Mouse (Mus musculus) left cerebral cortex, postnatal 14 days (tissue): Measurements from ENCODE around the gene Rhob. TPM values are rescaled to one million over a fixed set of nuclear protein-coding genes. Genes with fewer than 3 reads are reported as not detected.
"Not testable (repeated sequence)": the region's sequence is repeated elsewhere in the genome, so short reads cannot be mapped to it uniquely, and the experiment has no call there.

ENCODE experiments used
- DNase-seq, 2 experiments: peaks; one replicate each; pipeline ENCODE4 v3.0.0; 2021 to 2022; ENCODE audit warnings: low spot score in 2 of 2, mixed read lengths in 1 of 2
- intact Hi-C: fragments of 180-260 bp; cut with DNase I; formaldehyde crosslinking; loops from one replicate; pipeline ENCODE4 v1.15.1; 2025
- total RNA-seq, 2 experiments: library from RNA; stranded (reverse); gene quantifications; 2 replicates each; pipeline ENCODE4 v1.2.3; 2021

Rhob gene
- total RNA-seq, 2 experiments from 2014 or later: 287 to 352 TPM

- intact Hi-C loops: no loop called here
- no peak for DNase-seq
These were observed 11.2 kb downstream of the Rhob start for GRCm38 (mm10) chr12:8488652-8488980.

- DNase-seq: no peak
- intact Hi-C loops: no loop called here
These were observed 11.7 kb downstream of the Rhob start for GRCm38 (mm10) chr12:8487959-8488651.

- DNase-seq: no peak
These were observed 12.5 kb downstream of the Rhob start for GRCm38 (mm10) chr12:8487281-8487680.

GRCm38 (mm10) chr12:8485247-8485646 lies 14.6 kb downstream of the Rhob start:
- no peak for DNase-seq
- intact Hi-C loops: no loop called here

More at GRCm38 (mm10) chr12:8487281-8487680, 12.5 kb downstream of the Rhob start:
- intact Hi-C loops: no loop called here

DNA sequence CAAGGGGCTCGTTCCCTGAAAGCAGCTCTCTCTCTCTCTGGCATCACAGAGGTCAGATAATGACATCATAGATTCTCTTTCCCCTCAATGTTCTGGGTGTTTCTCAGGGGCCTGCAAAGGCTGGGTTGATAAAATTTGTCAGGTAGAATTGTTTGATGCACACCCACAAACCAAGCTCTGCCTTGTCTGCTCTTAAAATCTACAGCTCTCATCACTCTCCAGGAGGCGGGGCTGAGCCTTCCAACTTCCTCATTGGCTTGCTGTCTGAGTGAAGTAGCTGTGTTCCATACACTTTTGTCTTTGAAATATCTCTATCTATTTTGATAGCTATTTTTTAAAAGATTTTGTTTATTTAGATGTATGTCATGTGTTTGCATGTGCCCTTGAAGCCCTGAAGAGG lies 17.6 kb downstream of the Rhob start:
- no peak for DNase-seq
- intact Hi-C loops: no loop called here

DNA sequence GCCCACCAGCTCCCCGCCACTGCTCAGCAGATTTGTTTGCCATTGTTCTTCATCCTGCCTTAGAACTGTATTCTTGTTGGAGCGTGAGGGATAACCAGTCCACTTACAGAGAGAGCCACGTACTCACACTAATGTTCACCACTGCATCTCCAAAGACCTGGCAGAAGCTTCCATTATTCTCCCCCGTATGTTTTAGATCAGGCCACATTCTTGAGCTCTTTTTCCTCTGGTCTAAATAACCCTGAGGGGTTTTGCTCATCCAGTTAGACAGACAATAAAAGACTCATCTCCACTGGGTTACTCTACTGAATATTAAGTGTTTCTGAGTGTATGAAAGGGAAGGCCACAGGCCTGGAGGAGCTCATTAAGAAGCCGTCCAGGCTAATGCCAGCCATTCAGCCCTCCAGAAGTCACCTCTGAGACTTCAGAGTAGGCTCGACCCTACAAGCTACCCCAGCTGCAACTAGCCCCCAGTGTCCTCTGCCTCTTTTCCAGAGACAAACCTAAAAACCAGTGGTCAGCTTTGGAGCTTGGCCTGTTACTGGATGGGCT lies 24.9 kb downstream of the Rhob start:
- DNase-seq: no peak
- intact Hi-C loops: no loop called here

- intact Hi-C loops: no loop called here
- DNase-seq: peak; percentile 52 to 65
These were observed 27.0 kb downstream of the Rhob start for GRCm38 (mm10) chr12:8472591-8473358.

DNA sequence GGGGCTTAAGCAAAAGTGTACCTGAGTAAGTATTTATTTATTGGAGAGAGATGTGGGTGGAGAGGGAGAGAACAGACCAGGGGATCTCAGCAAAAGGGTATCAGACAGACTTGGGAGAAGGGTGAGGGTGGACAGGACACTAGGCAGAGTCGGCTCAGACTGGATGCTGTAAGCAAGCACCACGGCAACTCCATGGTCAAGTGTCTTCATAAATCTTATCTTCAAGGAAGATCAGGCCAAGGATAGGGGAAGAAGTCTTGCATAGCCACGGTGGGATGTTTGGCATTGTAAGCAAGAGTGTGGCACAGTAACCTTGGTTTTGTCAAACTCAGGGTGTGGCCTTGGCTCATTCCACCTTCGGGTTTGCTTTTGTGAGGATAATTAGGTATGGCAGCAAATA lies 27.8 kb downstream of the Rhob start:
- no peak for DNase-seq
- intact Hi-C loops: no loop called here

DNA sequence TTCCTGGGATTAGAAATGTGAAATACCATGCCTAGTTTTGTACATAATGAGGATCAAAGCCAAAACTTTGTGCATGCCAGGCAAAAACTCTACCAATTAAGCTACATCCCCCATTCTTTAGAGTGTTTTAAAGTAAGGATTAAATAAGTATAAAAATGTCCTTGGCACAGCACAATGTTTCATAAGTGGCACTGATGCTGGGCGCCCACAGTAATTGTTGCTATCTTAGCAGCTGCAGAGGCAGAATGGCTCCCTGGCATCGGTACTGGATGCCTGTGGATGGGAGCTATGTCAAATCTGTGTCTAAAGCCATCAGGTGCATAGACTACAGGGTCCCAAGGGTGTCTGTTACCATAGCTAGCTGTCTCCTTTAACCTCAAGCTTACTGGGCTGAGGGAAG lies 28.8 kb downstream of the Rhob start:
- peak; percentile 70 to 91 for DNase-seq
- intact Hi-C loops: no loop called here

- intact Hi-C loops: no loop called here
- DNase-seq: no peak
These were observed 29.9 kb downstream of the Rhob start for GRCm38 (mm10) chr12:8469742-8470494.

GRCm38 (mm10) chr12:8468221-8468865 lies 31.5 kb downstream of the Rhob start:
- intact Hi-C loops: no loop called here
- DNase-seq: no peak

DNA sequence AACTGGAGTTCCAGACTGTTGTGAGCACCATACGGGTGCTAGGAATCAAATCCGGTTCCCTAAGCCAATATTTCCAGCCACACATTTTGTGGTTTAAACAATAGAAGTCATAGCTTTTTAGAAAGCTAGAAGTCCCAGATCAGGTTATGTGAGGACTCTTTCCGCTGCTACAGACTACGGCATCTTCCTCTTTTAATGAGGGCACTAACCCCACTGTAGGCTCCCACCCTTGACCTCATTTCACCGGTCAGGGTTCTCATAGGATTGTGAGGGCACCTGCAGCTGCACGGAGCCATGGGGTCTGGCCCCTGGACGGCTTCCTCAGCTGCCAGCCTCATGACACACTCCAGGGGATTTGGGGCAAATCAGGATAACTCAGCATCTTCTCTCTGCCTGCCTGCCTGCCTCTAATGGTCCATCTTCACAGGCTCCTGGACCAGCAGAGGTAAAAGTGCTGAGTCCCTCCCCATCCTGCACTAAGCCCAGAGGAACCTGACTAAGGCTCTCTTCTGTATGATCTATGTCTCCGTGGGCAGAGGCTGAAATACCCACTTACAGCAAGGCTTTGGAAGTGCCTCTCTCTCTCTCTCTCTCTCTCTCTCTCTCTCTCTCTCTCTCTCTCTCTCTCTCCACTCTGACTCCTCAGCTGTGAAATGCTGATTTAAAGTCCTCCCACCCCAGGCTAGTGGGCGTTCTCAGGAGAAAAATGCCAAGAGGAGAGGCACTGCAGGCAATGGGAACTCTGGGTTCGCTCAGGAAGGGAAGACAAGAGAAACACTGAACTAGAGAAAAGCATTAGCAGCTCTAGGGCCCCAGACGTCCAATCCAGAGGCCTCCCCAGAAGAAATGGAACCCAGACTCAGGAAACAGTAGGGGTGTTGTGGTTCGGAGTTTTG lies 32.5 kb downstream of the Rhob start:
- intact Hi-C loops: loop anchor here (1.0 kb wide), 1 partner anchor 32 kb away; no protein-coding TSS in a partner anchor
- DNase-seq: peak; percentile 70 to 87

DNA sequence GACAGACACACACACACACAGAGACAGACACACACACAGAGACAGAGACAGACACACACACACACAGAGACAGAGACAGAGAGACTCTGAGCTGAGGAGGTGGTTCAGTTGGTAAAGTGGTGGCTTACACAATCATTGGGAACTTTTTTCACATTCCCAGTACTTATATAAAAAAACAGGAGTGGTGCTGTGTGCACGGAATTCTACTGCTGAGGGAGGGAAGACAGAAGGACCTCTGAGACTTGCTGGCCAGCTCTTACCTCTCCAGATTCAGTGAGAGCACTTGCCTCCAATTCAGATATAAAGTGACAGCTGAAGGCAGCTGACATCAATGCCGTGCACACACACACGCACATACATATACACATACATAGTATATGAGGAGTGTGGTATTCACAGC lies 34.1 kb downstream of the Rhob start:
- intact Hi-C loops: no loop called here

DNA sequence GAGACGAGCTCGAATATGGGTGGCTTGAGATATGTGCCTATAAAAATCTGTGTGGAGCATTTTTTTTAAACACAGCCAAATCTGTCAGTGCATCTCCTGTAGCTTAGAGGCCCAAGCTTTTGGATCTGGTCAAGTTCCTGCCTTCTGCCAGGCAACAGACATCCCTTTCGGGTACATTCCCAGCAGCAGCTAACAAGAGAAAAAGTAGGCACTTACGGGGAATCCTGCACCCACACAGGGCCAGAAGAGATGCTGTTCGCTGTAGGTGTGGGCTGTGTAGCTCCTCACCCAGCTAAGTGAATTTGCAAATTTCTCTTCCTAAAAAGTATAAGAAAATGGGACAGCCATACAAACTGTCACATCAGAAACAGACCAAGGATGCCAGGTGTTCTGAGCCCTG lies 34.8 kb downstream of the Rhob start:
- DNase-seq: peak in 1 of 2 experiments; percentile 55
- intact Hi-C loops: no loop called here

More for the DNA sequence above, 34.1 kb downstream of the Rhob start:
- DNase-seq: no peak

DNA sequence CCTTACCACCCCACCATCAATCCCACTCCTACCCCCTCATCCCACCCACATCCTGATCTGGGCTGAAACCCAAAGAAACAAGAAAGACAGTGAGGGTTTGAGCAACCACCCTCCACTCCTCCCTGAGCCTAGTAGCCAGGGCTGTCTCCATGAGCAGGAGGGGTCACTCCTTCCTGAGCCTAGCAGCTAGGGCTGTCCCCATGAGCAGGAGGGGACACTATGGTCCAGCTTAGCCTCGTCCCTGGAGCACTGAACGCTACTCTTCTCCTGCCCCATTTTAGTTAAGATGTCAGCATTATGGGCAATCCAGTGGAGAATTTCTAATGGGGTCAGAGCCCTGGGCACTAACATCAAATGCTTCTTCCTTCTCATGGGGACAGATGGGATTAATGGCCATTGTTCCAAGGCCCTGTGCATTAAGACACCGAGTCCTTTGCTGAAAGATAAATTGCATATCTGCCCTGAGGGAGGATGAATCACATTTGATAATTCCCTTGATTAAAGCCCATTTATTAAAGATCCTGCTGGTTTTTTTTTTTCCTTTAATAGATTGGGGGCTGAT lies 36.1 kb downstream of the Rhob start:
- no peak for DNase-seq
- intact Hi-C loops: no loop called here

- no peak for DNase-seq
- intact Hi-C loops: no loop called here
These were observed 37.3 kb downstream of the Rhob start for GRCm38 (mm10) chr12:8462533-8462932.

DNA sequence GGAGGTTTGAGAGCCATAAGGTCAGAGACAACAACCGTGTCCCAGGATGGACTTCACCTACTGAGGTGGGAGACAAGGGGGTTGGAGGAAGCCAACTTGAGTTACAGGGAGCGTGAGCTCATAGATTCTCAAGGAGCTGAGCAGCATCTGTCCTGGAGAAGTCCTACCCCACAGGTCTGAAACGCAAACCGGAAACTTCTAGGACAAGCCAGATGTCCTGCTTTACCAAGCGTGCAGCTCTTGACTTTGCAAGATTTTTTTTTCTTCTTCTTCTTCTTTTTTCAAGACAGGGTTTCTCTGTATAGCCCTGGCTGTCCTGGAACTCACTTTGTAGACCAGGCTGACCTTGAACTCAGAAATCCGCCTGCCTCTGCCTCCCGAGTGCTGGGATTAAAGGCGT lies 38.2 kb downstream of the Rhob start:
- DNase-seq, intact Hi-C loops: not testable (repeated sequence)

DNA sequence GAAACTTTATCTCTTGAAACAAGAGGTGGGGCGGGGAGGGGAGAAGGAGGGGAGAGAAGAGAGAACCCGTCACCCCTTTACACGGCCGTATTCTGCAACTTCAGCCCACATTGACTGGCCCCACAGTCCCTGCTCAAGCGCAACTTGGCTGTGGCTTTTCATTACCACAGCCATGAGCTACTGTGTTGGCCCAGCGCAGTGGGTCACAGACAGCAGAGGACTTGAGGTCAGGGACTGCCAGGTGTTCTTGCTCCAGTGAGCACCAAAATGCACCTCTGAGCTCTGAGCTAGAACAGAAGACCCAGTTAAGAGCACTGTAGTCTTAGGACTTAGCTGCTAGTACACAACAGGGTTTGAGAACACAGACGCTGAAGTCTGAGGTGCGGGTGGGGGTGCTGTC lies 41.4 kb downstream of the Rhob start:
- no peak for DNase-seq
- intact Hi-C loops: no loop called here
